Mouse (Mus musculus) testis, adult 2 months (tissue): ENCODE measurements around the gene Dpm1.

ENCODE experiments used
- CTCF ChIP-seq: fragments of 200-500 bp; IDR thresholded peaks from 2 replicates; pipeline ENCODE4 v1.5.1; 2012; ENCODE audit warnings: low read depth, mild to moderate bottlenecking, inconsistent platforms, low read length, moderate library complexity; ENCODE audit not compliant: control insufficient read depth, insufficient read depth, insufficient replicate concordance
- POLR2A ChIP-seq: fragments of 200-500 bp; IDR thresholded peaks from 2 replicates; pipeline ENCODE4 v1.6.1; 2012; ENCODE audit warnings: low read depth, mild to moderate bottlenecking, inconsistent platforms, low read length, moderate library complexity; ENCODE audit not compliant: control insufficient read depth

DNA sequence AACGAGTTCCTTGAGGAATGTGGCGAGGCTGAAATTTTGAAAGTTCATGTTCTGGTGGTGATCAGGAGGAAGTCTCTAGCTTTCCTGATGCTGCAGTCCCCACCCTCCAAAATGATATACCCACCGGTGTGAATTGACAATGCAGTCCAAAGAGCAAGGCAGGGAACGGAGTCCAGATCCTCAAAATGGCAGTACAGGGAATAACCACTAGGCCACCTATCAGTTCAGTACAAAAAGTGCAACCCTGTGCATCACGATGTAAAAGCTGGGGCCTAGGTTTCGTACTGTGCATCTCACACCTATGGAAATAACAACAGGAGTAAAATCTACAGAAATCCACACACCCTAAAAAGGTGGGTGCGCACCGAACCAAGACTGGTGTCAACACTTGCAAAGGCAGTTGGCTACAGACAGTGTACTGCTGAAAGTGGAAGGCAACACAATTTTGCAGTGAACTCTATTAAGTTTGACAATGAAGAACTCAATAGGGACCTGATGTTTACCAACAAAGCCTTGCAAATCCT, 25.9 kb downstream of the Dpm1 start:
- TF ChIP-seq CTCF, result no peak
- no peak for TF ChIP-seq POLR2A
